14 mouse cellular contexts compared by ENCODE assay signal in genomic region chr11:121547925-121548324, GRCm38 (mm10). TPM values are rescaled to one million over a fixed set of nuclear protein-coding genes. Genes with fewer than 3 reads are reported as not detected.
DNase-seq lines count a peak whose midpoint lies in the region; ATAC-seq lines count a peak whose summit lies in the region.
"Had no signal": no experiment of that assay in that cellular context is flagged by ENCODE, and none has a peak within 500 bp of the region (broad histone marks: within the 10 kb centered on the region; RNA-seq: fewer than 3 reads in every experiment).

No protein-coding gene starts in this region.

- no peak overlapping the region for H3K9ac ChIP-seq in forebrain, embryonic 15.5 days (replicated peaks)
- peak overlapping the region; percentile 56 for H3K9ac ChIP-seq in liver, embryonic 15.5 days
- H3K9ac ChIP-seq: hindbrain, embryonic 15.5 days; kidney, embryonic 15.5 days; stomach, embryonic 15.5 days had no signal

- H3K9me3 ChIP-seq in forebrain, embryonic 10.5 days = no peaks in the 10 kb centered on the region
- H3K9me3 ChIP-seq in forebrain, embryonic 15.5 days = no peaks in the 10 kb centered on the region
- no peaks in the 10 kb centered on the region for H3K9me3 ChIP-seq in liver, embryonic 15.5 days (replicated peaks)
- H3K9me3 ChIP-seq: hindbrain, embryonic 15.5 days; kidney, embryonic 15.5 days; stomach, embryonic 15.5 days had no signal

- no peak overlapping the region for H3K4me3 ChIP-seq in forebrain, embryonic 10.5 days
- H3K4me3 ChIP-seq in forebrain, embryonic 15.5 days = no peak overlapping the region
- 0 out of 2 replicates have a peak overlapping the region, but pooled peaks have one; percentile 7 for H3K4me3 ChIP-seq in liver, embryonic 15.5 days (replicated peaks)
- H3K4me3 ChIP-seq: hindbrain, embryonic 15.5 days; kidney, embryonic 15.5 days; stomach, embryonic 15.5 days had no signal

- H3K36me3 ChIP-seq in forebrain, embryonic 10.5 days (replicated peaks) = 0 out of 2 replicates have a peak, but pooled peaks cover 10% of the 10 kb centered on the region
- H3K36me3 ChIP-seq in forebrain, embryonic 15.5 days = no peaks in the 10 kb centered on the region
- peaks cover 17% of the 10 kb centered on the region; the same call in 1 of the 2 replicates for H3K36me3 ChIP-seq in liver, embryonic 15.5 days (replicated peaks)
- H3K36me3 ChIP-seq: hindbrain, embryonic 15.5 days; kidney, embryonic 15.5 days; stomach, embryonic 15.5 days had no signal

- no peaks in the 10 kb centered on the region for H3K27me3 ChIP-seq in forebrain, embryonic 10.5 days (ENCODE audit: poor library complexity, severe bottlenecking)
- no peaks in the 10 kb centered on the region for H3K27me3 ChIP-seq in forebrain, embryonic 15.5 days
- no peaks in the 10 kb centered on the region for H3K27me3 ChIP-seq in liver, embryonic 15.5 days
- H3K27me3 ChIP-seq: hindbrain, embryonic 15.5 days; kidney, embryonic 15.5 days; stomach, embryonic 15.5 days had no signal

- H3K4me1 ChIP-seq in forebrain, embryonic 10.5 days = peaks cover 32% of the 10 kb centered on the region
- H3K4me1 ChIP-seq in forebrain, embryonic 15.5 days = peaks cover 28% of the 10 kb centered on the region
- peaks cover 84% of the 10 kb centered on the region for H3K4me1 ChIP-seq in liver, embryonic 15.5 days (replicated peaks)

- no peak overlapping the region for H3K4me2 ChIP-seq in forebrain, embryonic 15.5 days (replicated peaks)
- peak overlapping the region; percentile 60 for H3K4me2 ChIP-seq in liver, embryonic 15.5 days
- H3K4me2 ChIP-seq: hindbrain, embryonic 15.5 days; kidney, embryonic 15.5 days; stomach, embryonic 15.5 days had no signal

- WGBS in forebrain, embryonic 10.5 days = 89% methylated on average over 4 of the region's 4 CpGs
- 93% methylated on average over 4 of the region's 4 CpGs for WGBS in forebrain, embryonic 15.5 days
- WGBS in liver, embryonic 15.5 days (ENCODE audit: insufficient replicate concordance) = 29% methylated on average over 4 of the region's 4 CpGs

- no peak for ATAC-seq in forebrain, embryonic 15.5 days (replicated peaks)
- ATAC-seq in liver, embryonic 15.5 days (ENCODE audit: insufficient read depth) = peak; percentile 82

- H3K27ac ChIP-seq in forebrain, embryonic 10.5 days = peak overlapping the region; percentile 40
- no peak overlapping the region for H3K27ac ChIP-seq in forebrain, embryonic 15.5 days (replicated peaks)
- H3K27ac ChIP-seq in liver, embryonic 15.5 days (replicated peaks) = peak overlapping the region; percentile 96
- H3K27ac ChIP-seq: hindbrain, embryonic 15.5 days; stomach, embryonic 15.5 days had no signal

- no peak for DNase-seq in forebrain, embryonic 10.5 days (ENCODE audit: extremely low spot score, low spot score)
- DNase-seq in spleen, adult 12 weeks (ENCODE audit: low spot score) = peak; percentile 61
- no peak for DNase-seq in spleen, adult 18-20 months
- DNase-seq in kidney, adult 11 months = no peak
- DNase-seq in frontal cortex, adult 2 months (ENCODE audit: extremely low spot score in 1 of 2, low spot score in 1 of 2) = no peak
- DNase-seq in adrenal gland, postnatal 25 days = no peak
- DNase-seq: adrenal gland, adult 8-10 months; gastrocnemius, postnatal 25 days; thymus, postnatal 14 days had no signal

RNA-seq across cellular contexts. Expression of gene Zfp750, which starts 28.8 kb away (rescaled TPM):
- polyA plus RNA-seq in forebrain, embryonic 10.5 days (2016; fragmentation: Nextera tagmentation; extraction: Ambion mirVana) = 0.49 and 0.69 TPM in 2 replicates
- polyA plus RNA-seq in forebrain, embryonic 15.5 days (2015; fragmentation: Nextera tagmentation; extraction: Ambion mirVana) = 0.41 and 0.45 TPM in 2 replicates
- polyA plus RNA-seq in liver, embryonic 15.5 days (2015; fragmentation: Nextera tagmentation; extraction: Ambion mirVana) = 0.82 and 1.1 TPM in 2 replicates
- 0.08 and 0.15 TPM in 2 replicates for polyA plus RNA-seq in frontal cortex, adult 2 months (2012; rRNA removed)
- total RNA-seq in adrenal gland, postnatal 25 days (2021) = 0.43 and 0.57 TPM in 2 replicates
